Mouse (Mus musculus): Measurements from ENCODE around the gene Dnm1.

DNA sequence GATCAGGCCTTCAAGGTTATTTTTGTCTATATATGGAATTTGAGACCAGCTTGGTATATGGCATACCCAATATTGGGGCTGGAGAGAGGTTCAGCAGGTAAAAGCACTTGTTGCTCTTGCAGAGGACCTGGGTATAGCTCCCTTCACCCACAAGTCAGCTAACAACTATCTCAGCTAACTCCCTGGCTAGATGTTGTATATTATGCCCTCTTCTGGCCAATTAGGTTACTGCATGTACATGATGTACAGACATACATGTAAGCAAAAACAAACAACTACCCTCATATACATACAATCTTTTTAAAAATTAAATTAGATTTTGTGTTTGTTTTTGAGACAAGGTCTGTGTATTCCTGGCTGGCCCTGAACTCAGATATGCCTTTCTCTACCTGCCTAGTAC lies 63.6 kb downstream of the Dnm1 start:
- TF ChIP-seq CTCF (IDR thresholded peaks at IDR 0.05), result peak; percentile 85
- no peak for TF ChIP-seq POLR2A (IDR thresholded peaks at IDR 0.05; ENCODE audit: insufficient read depth, low read depth, low read length)
